ENCODE assay signal across 9 mouse cellular contexts in the genomic region with DNA sequence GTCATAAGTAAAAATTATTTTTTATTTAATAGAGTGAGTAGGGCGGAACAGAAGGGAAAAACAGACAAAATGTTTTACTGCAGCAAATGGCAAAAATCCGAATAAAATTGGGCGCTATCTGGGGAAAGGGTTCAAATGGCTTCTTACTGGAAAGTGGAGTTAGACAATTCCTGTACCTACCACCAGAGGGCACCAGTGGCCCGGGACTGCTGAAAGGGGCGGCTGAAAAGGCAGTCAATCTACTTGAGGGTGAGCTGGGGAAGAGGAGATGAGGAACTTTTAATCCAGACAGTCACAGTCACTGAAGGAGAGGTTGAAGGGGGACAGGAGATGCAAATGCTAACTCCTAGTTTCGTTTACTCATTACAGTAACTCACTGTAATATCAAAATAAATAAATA. TPM values are rescaled to one million over a fixed set of nuclear protein-coding genes. Genes with fewer than 3 reads are reported as not detected.
A peak's percentile ranks its signal among the peaks of the same experiment; 100 is the strongest.
DNase-seq lines count a peak whose midpoint lies in the region; ATAC-seq and TF ChIP-seq lines count a peak whose summit lies in the region.
"Had no signal": no experiment of that assay in that cellular context is flagged by ENCODE, and none has a peak within 500 bp of the region (broad histone marks: within the 10 kb centered on the region; RNA-seq: fewer than 3 reads in every experiment).

No protein-coding gene starts in this region.

- H3K36me3 ChIP-seq in G1E (replicated peaks): peaks cover 49% of the 10 kb centered on the region
- no peaks in the 10 kb centered on the region for H3K36me3 ChIP-seq in stomach, postnatal 0 days (ENCODE audit: control insufficient read depth, insufficient read depth, low read length)

- ATAC-seq in frontal cortex, adult (ENCODE audit: low TSS enrichment): no peak
- no peak for ATAC-seq in G1E (ENCODE audit: extremely low read depth, insufficient number of reproducible peaks, low FRiP score, poor library complexity, severe bottlenecking)
- ATAC-seq in monocyte, adult 5-6 weeks (replicated peaks; ENCODE audit: insufficient number of reproducible peaks, low FRiP score, low TSS enrichment, poor library complexity, severe bottlenecking): peak; percentile 52
- no peak for ATAC-seq in stomach, postnatal 0 days (ENCODE audit: low FRiP score, low TSS enrichment)

- H3K9ac ChIP-seq in stomach, postnatal 0 days (ENCODE audit: low read length): no peak overlapping the region

- H3K27me3 ChIP-seq in G1E (ENCODE audit: insufficient read depth, low read length): no peaks in the 10 kb centered on the region
- H3K27me3 ChIP-seq in cerebellum, adult 2 months (ENCODE audit: control insufficient read depth, insufficient read depth, low read length): no peaks in the 10 kb centered on the region
- no peaks in the 10 kb centered on the region for H3K27me3 ChIP-seq in stomach, postnatal 0 days (ENCODE audit: control insufficient read depth, insufficient read depth, low read length)

- WGBS in cerebellum, adult 2 months: 43% methylated on average over 6 of the region's 6 CpGs
- WGBS in stomach, postnatal 0 days: 40% methylated on average over 6 of the region's 6 CpGs

- peak; percentile 87 for TF ChIP-seq CTCF in G1E (IDR thresholded peaks at IDR 0.05; ENCODE audit: low read depth, low read length)
- peak; percentile 79 for TF ChIP-seq CTCF in cerebellum, adult 2 months (IDR thresholded peaks at IDR 0.05; ENCODE audit: borderline replicate concordance, insufficient read depth, low read depth, low read length)
- TF ChIP-seq CTCF in stomach, postnatal 0 days (IDR thresholded peaks at IDR 0.05; ENCODE audit: low read depth): peak; percentile 91

- H3K9me3 ChIP-seq in G1E (replicated peaks): no peaks in the 10 kb centered on the region
- H3K9me3 ChIP-seq in stomach, postnatal 0 days (ENCODE audit: control insufficient read depth, low read length): no peaks in the 10 kb centered on the region

- no peak for TF ChIP-seq EP300 in stomach, postnatal 0 days (optimal IDR thresholded peaks at IDR 0.05)

- TF ChIP-seq POLR2A in cerebellum, adult 2 months (IDR thresholded peaks at IDR 0.05; ENCODE audit: borderline replicate concordance, insufficient read depth, low read length): no peak

- no peak overlapping the region for H3K4me3 ChIP-seq in G1E (ENCODE audit: low read depth, low read length)
- H3K4me3 ChIP-seq in cerebellum, adult 2 months (replicated peaks; ENCODE audit: insufficient read depth, low read depth, low read length): no peak overlapping the region
- H3K4me3 ChIP-seq in stomach, postnatal 0 days (ENCODE audit: low read depth, low read length): no peak overlapping the region

- DNase-seq in frontal cortex, postnatal 10 days (ENCODE audit: low spot score in 2 of 2): peak; percentile 48 to 64
- DNase-seq in G1E (ENCODE audit: low spot score): peak; percentile 59
- peak; percentile 58 to 71 for DNase-seq in cerebellum, adult 2 months
- DNase-seq in gastrocnemius, postnatal 25 days: peak; percentile 37
- peak; percentile 64 to 73 for DNase-seq in layer of hippocampus, postnatal 36 days
- peak; percentile 75 for DNase-seq in stomach, postnatal 0 days (ENCODE audit: low spot score)

- H3K4me2 ChIP-seq in stomach, postnatal 0 days (replicated peaks; ENCODE audit: low read depth): no peak overlapping the region

- H3K27ac ChIP-seq in cerebellum, adult 2 months (ENCODE audit: insufficient read depth, low read length): no peak overlapping the region
- H3K27ac ChIP-seq in stomach, postnatal 0 days (replicated peaks): no peak overlapping the region
- H3K27ac ChIP-seq: macrophage had no signal

- H3K4me1 ChIP-seq in G1E (ENCODE audit: insufficient read depth, low read depth, low read length): peaks cover 30% of the 10 kb centered on the region
- no peaks in the 10 kb centered on the region for H3K4me1 ChIP-seq in cerebellum, adult 2 months (ENCODE audit: control insufficient read depth, insufficient read depth, low read length)
- H3K4me1 ChIP-seq in stomach, postnatal 0 days (replicated peaks; ENCODE audit: control insufficient read depth, insufficient read depth): no peaks in the 10 kb centered on the region

RNA-seq across cellular contexts. Expression of a gene that starts 4.6 kb away (rescaled TPM):
- total RNA-seq in G1E (2014; fragmentation: Nextera tagmentation) (38.1 and 40.6 TPM in 2 replicates), G1E (2017) (115 and 145 TPM in 2 replicates)
- polyA plus RNA-seq in G1E (2012): 67.3 and 67.8 TPM in 2 replicates
- 75.8 and 76.3 TPM in 2 replicates for polyA plus RNA-seq in cerebellum, adult 2 months (2012; rRNA removed)
- 10 to 100 TPM; 48.5 to 50.2 TPM for total RNA-seq in gastrocnemius, postnatal 25 days (2021)
- 10 to 100 TPM; 45.7 to 53.0 TPM for total RNA-seq in layer of hippocampus, postnatal 36 days (2021)
- total RNA-seq in monocyte, adult 5-6 weeks (2017): 18.8 to 39.6 TPM (median 24.8 TPM) in 3 replicates
- polyA plus RNA-seq in stomach, postnatal 0 days (2015; fragmentation: Nextera tagmentation; extraction: Ambion mirVana): 81.2 and 85.7 TPM in 2 replicates
